Mouse (Mus musculus) lung, postnatal 10 days (tissue): ENCODE measurements around the gene Rnf26.

Source experiments
- DNase-seq: peaks from one replicate; pipeline ENCODE4 v3.0.0; 2021

Gene Rnf26

GRCm38 (mm10) chr9:44073115-44073514, 40.2 kb downstream of the Rnf26 start:
- DNase-seq = no peak

GRCm38 (mm10) chr9:44072599-44072915, 40.8 kb downstream of the Rnf26 start:
- DNase-seq = no peak

- no peak for DNase-seq
These were observed 41.3 kb downstream of the Rnf26 start for GRCm38 (mm10) chr9:44071914-44072598.

- DNase-seq = no peak
These were observed 42.5 kb downstream of the Rnf26 start for GRCm38 (mm10) chr9:44070844-44071231.

GRCm38 (mm10) chr9:44070113-44070843, 43.0 kb downstream of the Rnf26 start:
- DNase-seq = no peak

GRCm38 (mm10) chr9:44069252-44069651, 44.1 kb downstream of the Rnf26 start:
- no peak for DNase-seq

- DNase-seq = no peak
These were observed 45.4 kb downstream of the Rnf26 start for GRCm38 (mm10) chr9:44067960-44068330.

GRCm38 (mm10) chr9:44067241-44067959, 45.9 kb downstream of the Rnf26 start:
- no peak for DNase-seq

- DNase-seq = peak; percentile 99
These were observed 46.5 kb downstream of the Rnf26 start, which contains the start of gene Usp2 for GRCm38 (mm10) chr9:44066785-44067225. Usp2 (plus strand) TSS chr9:44067021.

GRCm38 (mm10) chr9:44065177-44065576, 48.1 kb downstream of the Rnf26 start:
- no peak for DNase-seq

- DNase-seq = no peak
These were observed 54.7 kb downstream of the Rnf26 start for GRCm38 (mm10) chr9:44058606-44059005.

GRCm38 (mm10) chr9:44053936-44054335, 59.4 kb downstream of the Rnf26 start:
- no peak for DNase-seq

GRCm38 (mm10) chr9:44052855-44053254, 60.5 kb downstream of the Rnf26 start:
- DNase-seq = no peak

- DNase-seq = no peak
These were observed 63.7 kb downstream of the Rnf26 start for GRCm38 (mm10) chr9:44049381-44050165.

GRCm38 (mm10) chr9:44048541-44049380, 64.6 kb downstream of the Rnf26 start:
- no peak for DNase-seq

- DNase-seq = no peak
These were observed 65.5 kb downstream of the Rnf26 start for GRCm38 (mm10) chr9:44047571-44048490.

GRCm38 (mm10) chr9:44047071-44047470, 66.2 kb downstream of the Rnf26 start:
- no peak for DNase-seq

GRCm38 (mm10) chr9:44046426-44046825, 66.9 kb downstream of the Rnf26 start:
- no peak for DNase-seq

- DNase-seq = no peak
These were observed 67.4 kb downstream of the Rnf26 start for GRCm38 (mm10) chr9:44045884-44046272.
